Mouse (Mus musculus): ENCODE measurements around the gene Gm11938.

Gene Gm11938

GRCm38 (mm10) chr11:99574106-99574505 is 29.0 kb downstream of the Gm11938 start:
- peak in 1 of 2 experiments; percentile 59 for DNase-seq (ENCODE audit: low spot score in 2 of 2)

GRCm38 (mm10) chr11:99573164-99573563 is 29.9 kb downstream of the Gm11938 start:
- no peak for DNase-seq (ENCODE audit: low spot score in 2 of 2)

- no peak for DNase-seq (ENCODE audit: low spot score in 2 of 2)
These were observed 36.6 kb downstream of the Gm11938 start, which contains the start of gene Krtap3-1 for GRCm38 (mm10) chr11:99566530-99566929. Gene Krtap3-1 (minus strand): TSS chr11:99566630.

GRCm38 (mm10) chr11:99562580-99562979 is 40.5 kb downstream of the Gm11938 start:
- DNase-seq (ENCODE audit: low spot score in 2 of 2), result no peak

GRCm38 (mm10) chr11:99559366-99559765 is 43.7 kb downstream of the Gm11938 start, which contains the start of gene Gm11939:
Gene Gm11939 (minus strand): TSS chr11:99559466.
- no peak for DNase-seq (ENCODE audit: low spot score in 2 of 2)

- DNase-seq (ENCODE audit: low spot score in 2 of 2), result no peak
These were observed 44.9 kb downstream of the Gm11938 start for GRCm38 (mm10) chr11:99557976-99558745.

- no peak for DNase-seq (ENCODE audit: low spot score in 2 of 2)
These were observed 46.4 kb downstream of the Gm11938 start, which contains the start of gene Krtap3-2 for GRCm38 (mm10) chr11:99556753-99557152. Gene Krtap3-2 (minus strand): TSS chr11:99556853.

- DNase-seq (ENCODE audit: low spot score in 2 of 2), result no peak
These were observed 46.9 kb downstream of the Gm11938 start for GRCm38 (mm10) chr11:99556195-99556594.

Data from frontal cortex, postnatal 10 days (tissue).